Mouse (Mus musculus): ENCODE measurements around the gene Syn3. TPM values are rescaled to one million over a fixed set of nuclear protein-coding genes. Genes with fewer than 3 reads are reported as not detected.

The Syn3 gene
- total RNA-seq, 1 experiment from 2014 or later = 0.37 TPM

DNA sequence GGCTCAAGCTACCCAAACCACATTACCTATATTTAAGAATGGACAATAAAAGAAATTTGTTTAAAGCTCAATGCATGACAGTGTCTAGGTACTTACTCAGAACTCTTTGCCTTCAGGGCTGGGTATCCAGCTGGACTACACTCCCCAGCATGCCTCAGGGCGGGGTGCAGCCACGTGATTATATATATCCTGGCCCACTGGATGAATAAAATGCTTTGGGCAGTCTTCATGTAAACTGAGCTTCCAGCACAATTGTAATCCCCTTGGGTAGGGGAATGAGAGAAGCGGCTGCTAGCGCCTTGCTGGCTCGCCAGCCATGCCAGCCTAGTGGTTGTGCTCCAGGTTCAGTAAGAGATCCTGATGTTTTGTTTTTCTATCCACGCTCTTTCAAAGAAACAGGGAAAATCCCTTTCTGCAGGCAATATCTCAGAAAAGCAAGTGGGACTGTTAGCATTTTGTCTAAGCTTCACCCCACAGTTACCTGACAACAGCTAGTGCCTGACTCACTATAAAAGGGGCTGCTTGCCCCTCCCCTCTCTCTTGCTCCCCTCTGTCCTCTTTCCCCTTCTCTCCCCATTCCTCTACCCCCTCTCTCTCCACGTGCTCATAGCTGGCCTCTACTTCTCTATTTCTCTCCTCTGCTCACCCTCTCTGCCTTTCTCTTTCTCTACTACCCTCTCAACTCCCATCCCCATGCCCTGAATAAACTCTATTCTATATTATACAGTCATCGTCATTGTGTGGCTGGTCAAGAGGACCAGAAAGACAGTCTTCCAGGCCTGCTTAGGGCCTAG lies 122.1 kb downstream of the Syn3 start:
- ATAC-seq (replicated peaks; ENCODE audit: low read depth, poor library complexity, severe bottlenecking) = no peak

DNA sequence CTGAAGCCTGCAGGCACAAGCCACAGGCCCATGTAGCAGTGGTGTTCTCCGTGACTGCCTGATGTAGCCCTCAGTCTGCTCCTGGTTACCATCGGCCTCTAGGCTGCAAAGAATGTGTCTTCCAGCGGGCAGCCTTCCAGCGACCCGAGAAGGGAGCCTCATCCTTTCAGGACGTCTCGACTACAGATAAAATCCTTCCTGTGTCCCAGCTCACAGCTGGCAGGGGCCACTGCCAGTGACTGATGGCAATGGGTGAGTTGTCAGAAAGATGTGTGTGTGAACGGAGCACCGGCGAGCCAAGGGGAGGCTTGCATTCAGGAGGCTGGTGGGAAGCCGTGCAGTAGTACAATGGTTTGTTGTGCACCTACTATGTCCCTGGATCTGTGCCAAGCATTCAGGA lies 122.8 kb downstream of the Syn3 start:
- no peak for ATAC-seq (replicated peaks; ENCODE audit: low read depth, poor library complexity, severe bottlenecking)

GRCm38 (mm10) chr10:86374061-86374460 lies 124.6 kb downstream of the Syn3 start:
- ATAC-seq (replicated peaks; ENCODE audit: low read depth, poor library complexity, severe bottlenecking) = no peak

DNA sequence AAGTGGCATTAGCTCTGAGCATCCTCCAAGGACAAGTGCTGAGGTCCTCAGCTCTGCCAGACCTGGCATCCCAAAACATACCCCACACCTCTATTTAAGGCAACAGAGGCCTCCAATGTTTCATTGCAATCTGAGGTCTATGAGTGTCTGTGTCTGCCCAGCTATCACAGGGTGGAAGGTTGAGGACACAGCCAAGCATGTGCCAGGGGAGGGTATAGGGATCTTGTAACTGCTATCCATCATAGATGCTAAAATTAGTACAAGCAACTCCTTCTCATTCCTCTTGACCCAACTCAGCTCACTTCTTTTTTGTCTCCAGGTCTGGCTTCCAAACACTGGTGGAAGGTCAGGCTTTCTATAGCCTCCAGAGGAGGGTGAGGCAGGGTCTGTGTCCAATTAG lies 127.1 kb downstream of the Syn3 start:
- no peak for ATAC-seq (replicated peaks; ENCODE audit: low read depth, poor library complexity, severe bottlenecking)

DNA sequence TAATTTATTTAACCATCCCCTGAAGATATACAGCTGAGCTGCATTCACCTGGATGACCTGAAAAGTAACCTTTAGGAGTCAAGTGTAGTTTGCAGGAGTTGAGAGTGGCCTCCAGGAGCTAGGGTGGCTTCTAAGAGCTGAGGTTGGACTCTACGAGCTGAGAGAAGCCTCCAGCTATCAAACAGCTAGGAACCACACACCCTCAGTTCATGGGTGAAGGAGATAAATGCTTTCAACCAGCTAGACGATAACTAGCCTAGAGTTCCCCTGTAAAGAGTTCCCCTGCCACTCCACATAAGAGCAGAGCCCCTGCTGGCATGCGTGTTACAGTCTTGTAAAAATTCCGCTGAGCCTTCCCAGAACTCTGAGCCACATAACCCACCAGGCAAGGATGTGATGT lies 129.3 kb downstream of the Syn3 start:
- no peak for ATAC-seq (replicated peaks; ENCODE audit: low read depth, poor library complexity, severe bottlenecking)

- ATAC-seq (replicated peaks; ENCODE audit: low read depth, poor library complexity, severe bottlenecking) = no peak
Observed at GRCm38 (mm10) chr10:86368811-86369210, 129.9 kb downstream of the Syn3 start.

- ATAC-seq (replicated peaks; ENCODE audit: low read depth, poor library complexity, severe bottlenecking) = no peak
Observed at GRCm38 (mm10) chr10:86367346-86367745, 131.3 kb downstream of the Syn3 start.

DNA sequence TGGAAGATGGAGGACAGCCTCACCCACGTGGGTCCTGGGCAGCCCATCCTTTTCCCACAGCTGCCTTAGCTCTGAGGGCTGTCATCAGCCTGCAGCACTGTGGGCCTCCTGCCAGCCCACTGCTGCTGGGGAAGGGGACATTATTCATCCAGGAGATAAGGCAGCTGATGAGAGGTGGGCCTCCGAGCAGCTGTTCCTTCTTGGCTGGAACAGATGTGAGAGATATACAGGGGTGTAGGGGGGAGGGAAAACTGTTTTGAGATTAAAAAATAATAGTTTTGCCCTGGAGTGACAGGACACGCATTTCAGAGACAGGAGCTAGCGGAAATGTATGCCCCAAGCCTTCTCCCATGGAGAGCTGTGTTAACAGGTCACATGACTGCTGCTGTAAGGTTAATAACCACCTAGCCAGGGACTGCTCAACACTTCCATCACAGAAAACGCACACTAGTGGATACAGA lies 133.0 kb downstream of the Syn3 start:
- ATAC-seq (replicated peaks; ENCODE audit: low read depth, poor library complexity, severe bottlenecking) = peak; percentile 42

DNA sequence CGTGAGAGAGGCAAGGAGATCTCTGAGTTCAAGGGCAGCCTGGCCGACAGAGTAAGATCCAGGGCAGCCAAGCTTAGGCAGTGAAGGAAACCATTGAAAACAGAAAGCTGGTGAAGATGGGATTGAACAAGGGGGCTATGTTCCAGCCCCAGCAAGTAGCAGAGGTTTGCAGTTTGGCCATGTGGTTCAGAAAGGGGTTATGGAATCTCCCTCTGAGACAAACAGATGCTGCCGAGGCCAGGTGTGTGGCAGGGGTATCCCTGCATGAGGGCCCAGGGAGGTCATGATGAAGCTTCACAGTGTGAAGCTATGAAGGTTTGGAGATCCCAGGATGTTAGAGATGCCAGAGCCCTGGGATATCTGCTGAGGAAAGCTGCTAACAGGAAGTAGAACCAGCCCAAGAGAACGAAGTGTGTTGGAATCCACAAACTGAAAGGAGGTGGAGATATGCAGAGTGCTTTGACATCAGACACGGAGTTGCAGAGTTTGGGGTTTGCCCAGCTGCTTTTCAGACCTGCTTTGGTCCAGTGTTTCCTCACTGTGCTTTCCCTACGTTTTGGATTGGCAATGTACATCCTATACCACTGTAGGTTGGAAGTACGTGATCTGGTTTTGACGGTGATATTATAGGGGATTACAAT lies 134.9 kb downstream of the Syn3 start:
- no peak for ATAC-seq (replicated peaks; ENCODE audit: low read depth, poor library complexity, severe bottlenecking)

DNA sequence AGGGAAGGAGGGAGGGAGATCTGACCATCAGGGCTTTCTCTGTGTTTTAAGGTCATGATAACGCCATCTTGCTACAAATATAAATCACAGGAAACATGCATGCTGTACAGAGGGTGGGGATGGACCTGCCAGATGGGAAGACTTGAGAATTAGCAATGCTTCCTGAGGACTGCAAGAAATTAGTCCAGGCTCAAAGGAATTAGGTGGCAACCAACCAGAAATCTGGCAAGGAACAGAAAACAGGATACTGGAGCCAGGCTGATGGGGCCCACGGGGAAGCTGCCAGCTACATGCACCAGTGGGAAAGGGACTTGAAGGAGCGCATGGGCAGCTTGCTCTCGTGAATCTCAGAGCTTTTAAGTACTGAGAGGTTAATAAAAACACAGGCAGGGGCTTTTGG lies 139.0 kb downstream of the Syn3 start:
- no peak for ATAC-seq (replicated peaks; ENCODE audit: low read depth, poor library complexity, severe bottlenecking)

GRCm38 (mm10) chr10:86359208-86359607 lies 139.5 kb downstream of the Syn3 start:
- ATAC-seq (replicated peaks; ENCODE audit: low read depth, poor library complexity, severe bottlenecking) = no peak

DNA sequence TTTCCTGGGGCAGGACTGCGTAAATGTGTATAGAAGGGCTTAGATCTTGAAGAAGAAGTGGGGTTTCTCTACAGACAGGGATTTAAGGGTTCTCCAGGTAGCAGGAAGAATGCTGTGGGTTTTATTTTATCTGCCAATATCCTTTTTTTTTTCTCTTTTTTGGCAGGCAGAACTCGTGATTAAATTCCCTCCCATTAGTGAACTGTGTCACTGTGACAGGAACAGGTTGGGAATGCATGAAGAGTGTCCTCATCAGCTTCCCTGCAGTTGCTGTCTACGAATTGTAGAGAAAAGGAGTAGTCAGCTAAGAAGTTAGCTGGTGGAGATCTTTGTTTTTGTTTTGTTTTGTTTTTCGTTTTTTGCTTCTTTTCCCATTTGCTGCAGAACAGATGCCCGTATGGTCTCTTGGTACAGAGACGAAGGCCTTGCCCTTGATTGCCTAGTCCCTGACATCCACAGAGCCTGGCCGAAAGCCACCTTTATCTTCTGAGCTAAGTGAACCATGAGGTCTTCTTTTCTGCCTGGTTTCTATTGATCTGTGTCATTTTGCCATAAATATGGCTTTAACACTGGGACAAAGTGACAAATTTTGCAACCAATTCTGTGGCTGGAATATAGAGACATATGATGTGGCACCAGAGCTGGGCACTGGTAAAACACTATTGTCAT lies 140.3 kb downstream of the Syn3 start:
- ATAC-seq (replicated peaks; ENCODE audit: low read depth, poor library complexity, severe bottlenecking) = no peak

DNA sequence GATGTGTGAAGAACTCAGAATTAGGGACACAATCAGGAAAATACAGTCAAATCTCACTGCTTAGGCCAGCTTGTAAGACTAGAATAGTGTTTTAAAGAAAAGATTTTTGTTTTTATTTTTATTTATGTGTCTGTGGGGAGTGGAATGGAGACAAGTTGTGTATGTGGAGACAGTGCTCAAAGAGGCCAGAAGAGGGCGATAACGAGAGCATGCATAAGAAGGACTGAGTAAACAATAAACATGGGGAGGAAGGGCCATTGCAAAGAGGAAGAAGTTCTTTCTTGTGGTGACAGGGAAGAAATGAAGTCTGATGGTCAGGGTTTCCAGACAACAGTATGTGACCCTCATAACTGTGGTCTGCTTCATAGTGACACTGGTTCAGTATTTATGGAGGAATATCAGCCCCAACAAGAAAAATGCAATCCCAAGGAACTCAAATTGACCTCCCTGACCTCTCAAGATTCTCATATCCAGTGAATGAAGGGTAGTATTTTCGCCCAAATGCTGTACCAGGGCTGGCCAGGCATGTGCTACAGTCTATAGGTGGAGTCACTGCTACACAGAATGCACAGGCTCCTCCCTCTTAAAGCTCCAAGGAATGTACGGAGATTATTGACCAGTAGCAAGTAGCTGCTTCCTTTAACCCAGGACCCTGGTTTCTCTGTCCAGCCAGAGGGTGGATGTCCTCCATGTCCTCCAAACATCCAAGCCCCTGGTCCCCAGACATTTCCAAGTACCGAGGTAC lies 141.7 kb downstream of the Syn3 start:
- peak; percentile 81; the same call in 1 of the 2 replicates for ATAC-seq (replicated peaks; ENCODE audit: low read depth, poor library complexity, severe bottlenecking)

DNA sequence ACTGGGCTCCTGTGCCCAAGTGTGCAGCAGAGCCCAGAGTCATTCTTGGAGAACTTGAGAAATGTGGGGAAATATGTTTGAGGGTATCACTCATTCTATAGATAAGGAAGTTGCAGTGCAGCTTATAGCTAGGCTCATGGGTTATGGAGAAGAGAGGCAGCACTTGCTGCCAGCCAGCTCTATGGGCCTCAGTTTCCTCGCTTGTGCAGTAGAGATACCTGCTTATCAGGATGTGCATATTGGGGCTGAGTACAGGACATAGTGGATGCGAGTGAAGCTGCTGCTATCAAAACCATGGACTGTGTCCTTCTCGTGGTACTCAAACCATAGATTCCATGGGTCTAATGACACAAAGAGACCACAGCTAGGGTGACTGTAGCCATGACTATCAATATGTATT lies 146.2 kb downstream of the Syn3 start:
- no peak for ATAC-seq (replicated peaks; ENCODE audit: low read depth, poor library complexity, severe bottlenecking)

GRCm38 (mm10) chr10:86351287-86351686 lies 147.4 kb downstream of the Syn3 start:
- no peak for ATAC-seq (replicated peaks; ENCODE audit: low read depth, poor library complexity, severe bottlenecking)

- no peak for ATAC-seq (replicated peaks; ENCODE audit: low read depth, poor library complexity, severe bottlenecking)
Observed at GRCm38 (mm10) chr10:86346235-86346840, 152.4 kb downstream of the Syn3 start.

DNA sequence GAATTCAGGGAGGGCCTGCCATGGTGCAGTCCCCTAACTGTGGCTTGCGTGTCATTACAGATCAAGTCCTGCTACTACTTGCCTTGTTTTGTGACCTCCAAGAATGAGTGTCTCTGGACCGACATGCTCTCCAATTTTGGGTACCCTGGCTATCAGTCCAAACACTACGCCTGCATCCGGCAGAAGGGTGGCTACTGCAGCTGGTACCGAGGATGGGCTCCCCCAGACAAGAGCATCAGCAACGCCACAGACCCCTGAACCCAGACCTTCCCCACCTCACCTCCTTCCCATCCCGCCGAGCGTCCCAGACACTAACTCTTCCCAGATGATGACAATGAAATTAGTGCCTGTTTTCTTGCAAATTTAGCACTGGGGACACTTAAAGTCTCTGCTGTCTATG lies 153.1 kb downstream of the Syn3 start:
- no peak for ATAC-seq (replicated peaks; ENCODE audit: low read depth, poor library complexity, severe bottlenecking)

GRCm38 (mm10) chr10:86344654-86345053 lies 154.0 kb downstream of the Syn3 start:
- ATAC-seq (replicated peaks; ENCODE audit: low read depth, poor library complexity, severe bottlenecking) = no peak

- ATAC-seq (replicated peaks; ENCODE audit: low read depth, poor library complexity, severe bottlenecking) = no peak
Observed at GRCm38 (mm10) chr10:86343931-86344330, 154.8 kb downstream of the Syn3 start.

GRCm38 (mm10) chr10:86343362-86343761 lies 155.3 kb downstream of the Syn3 start:
- ATAC-seq (replicated peaks; ENCODE audit: low read depth, poor library complexity, severe bottlenecking) = no peak
